Mouse (Mus musculus) layer of hippocampus, postnatal 10 days (tissue): ENCODE measurements around the gene Gm21876. TPM values are rescaled to one million over a fixed set of nuclear protein-coding genes. Genes with fewer than 3 reads are reported as not detected.
"Not testable (repeated sequence)": the region's sequence is repeated elsewhere in the genome, so short reads cannot be mapped to it uniquely, and the experiment has no call there.

Source experiments
- DNase-seq, 2 experiments: peaks; one replicate each; pipeline ENCODE4 v3.0.0; 2021; ENCODE audit warnings: low spot score in 2 of 2
- long read RNA-seq: library from polyadenylated mRNA; stranded (forward); transcript quantifications from one replicate; pipeline ENCODE4 v2.0.0, GENCODE M21; 2023
- total RNA-seq, 2 experiments: library from RNA; stranded (reverse); gene quantifications; 2 replicates each; pipeline ENCODE4 v1.2.3; 2021

Gene Gm21876
- not detected for total RNA-seq
- long read RNA-seq, result 0 reads

DNA sequence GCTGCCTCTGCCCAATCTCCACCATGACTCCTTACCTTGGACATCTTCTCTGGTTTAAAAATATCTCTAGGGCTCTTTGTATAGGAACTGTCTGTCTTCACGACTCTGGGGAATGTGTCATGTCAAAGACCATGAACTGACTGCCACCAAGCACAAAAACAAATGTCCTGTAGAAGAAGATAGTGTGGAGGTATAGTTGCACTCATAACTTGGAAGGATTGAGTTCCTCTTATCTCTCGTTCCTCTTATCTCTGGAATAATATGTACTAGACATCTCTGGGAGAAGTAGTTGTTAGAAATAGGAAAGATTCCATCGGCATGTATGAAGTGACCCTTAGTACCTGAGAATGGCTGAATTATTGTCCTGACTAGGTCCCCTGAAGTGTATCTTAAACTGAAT, at the start of gene Gm21876:
TSS of gene Gm21876 (minus strand) at position 101 of the 400 bp plus-strand sequence.
- DNase-seq, result no peak

DNA sequence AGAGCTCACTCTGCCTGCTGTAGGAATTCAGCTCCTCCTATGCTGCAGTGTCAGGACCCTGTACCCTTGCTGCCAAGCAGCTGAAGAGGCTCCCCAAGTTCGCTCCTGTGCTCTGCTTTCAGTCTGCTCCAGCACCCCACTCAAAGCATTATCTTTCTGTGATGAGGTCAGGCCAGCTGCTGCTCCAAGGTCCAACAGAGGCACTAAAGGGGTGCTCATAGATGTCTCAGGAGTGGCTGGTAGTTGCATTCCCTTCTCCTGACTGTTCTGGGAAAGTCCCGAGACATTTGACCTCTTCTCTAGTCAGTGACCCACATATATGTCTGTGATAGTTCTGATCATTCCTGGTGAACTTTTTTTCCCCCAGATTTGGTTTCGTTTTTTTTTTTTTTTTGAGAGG, 45.0 kb upstream of the Gm21876 start:
- DNase-seq, result no peak

DNA sequence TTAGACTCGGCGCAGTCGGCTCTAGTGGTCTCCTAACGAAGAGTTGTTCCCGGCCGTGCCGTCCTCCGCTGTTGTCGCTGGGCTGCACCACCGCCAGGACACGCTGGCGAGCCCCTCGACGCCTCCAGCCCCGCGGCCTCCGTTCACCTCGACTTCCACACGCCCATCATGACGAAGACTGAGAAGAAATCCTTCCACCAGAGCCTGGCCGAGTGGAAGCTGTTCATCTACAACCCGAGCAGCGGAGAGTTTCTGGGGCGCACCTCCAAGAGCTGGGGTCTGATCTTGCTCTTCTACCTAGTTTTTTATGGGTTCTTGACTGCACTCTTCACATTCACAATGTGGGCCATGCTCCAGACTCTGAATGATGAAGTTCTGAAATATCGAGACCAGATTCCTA, 28.8 kb downstream of the Gm21876 start:
- DNase-seq, result not testable (repeated sequence)

Other genes with a start within 250 kb of the Gm21876 start
- gene Cfp, start 244.1 kb downstream of the Gm21876 start, total RNA-seq, result 10 to 100 TPM; 11.5 to 12.0 TPM
- 10 to 100 TPM; 34.6 to 35.7 TPM for gene Elk1, start 225.0 kb downstream of the Gm21876 start, total RNA-seq
- gene Uxt, start 213.6 kb downstream of the Gm21876 start, total RNA-seq, result 10 to 100 TPM; 11.7 to 13.4 TPM
- gene Zfp182, start 113.3 kb downstream of the Gm21876 start, total RNA-seq, result 1 to 10 TPM; 8.3 to 9.3 TPM
- not detected for gene Spaca5, start 107.2 kb downstream of the Gm21876 start, total RNA-seq
- 1 to 10 TPM; 4.0 to 4.4 TPM for gene Zfp300, start 86.1 kb downstream of the Gm21876 start, total RNA-seq
- not detected for gene Ssxa1, start 59.8 kb downstream of the Gm21876 start, total RNA-seq